Mouse (Mus musculus) mouse embryonic stem cell (cell line): Measurements from ENCODE around the gene Mest.

Source experiments
- in situ Hi-C, 2 experiments: fragments of 300-500 bp; cut with MboI; formaldehyde crosslinking; loops; 1 replicate in 1 of 2; 3 replicates in 1 of 2; pipeline ENCODE4 v1.14.3; 2019 to 2020; ENCODE audit warnings: low sequenced_read_pairs in 2 of 2, low pct_unique_long_range_greater_than_20kb in 1 of 2, mixed read lengths in 1 of 2; ENCODE audit not compliant: unreplicated experiment in 1 of 2

The Mest gene

DNA sequence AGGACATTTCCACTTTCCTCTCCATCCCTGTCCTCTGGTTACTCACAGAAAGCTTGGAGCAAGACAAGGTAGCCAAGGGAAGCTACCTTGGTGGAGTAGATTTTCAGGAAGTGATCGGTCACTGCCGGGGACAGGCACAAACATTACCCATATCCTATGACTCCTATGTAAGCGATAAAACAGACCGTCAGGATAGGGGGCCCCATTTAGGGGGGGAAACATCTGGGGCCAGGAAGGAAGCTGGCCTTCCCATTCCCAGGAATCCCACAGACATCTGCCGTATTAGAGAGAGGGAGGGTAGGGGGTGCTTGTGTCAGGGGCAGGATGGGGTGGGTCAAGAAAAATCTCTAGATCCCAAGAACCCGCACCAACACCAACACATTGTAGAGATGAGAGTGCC, 23.2 kb upstream of the Mest start:
- in situ Hi-C loops = no loop called here

DNA sequence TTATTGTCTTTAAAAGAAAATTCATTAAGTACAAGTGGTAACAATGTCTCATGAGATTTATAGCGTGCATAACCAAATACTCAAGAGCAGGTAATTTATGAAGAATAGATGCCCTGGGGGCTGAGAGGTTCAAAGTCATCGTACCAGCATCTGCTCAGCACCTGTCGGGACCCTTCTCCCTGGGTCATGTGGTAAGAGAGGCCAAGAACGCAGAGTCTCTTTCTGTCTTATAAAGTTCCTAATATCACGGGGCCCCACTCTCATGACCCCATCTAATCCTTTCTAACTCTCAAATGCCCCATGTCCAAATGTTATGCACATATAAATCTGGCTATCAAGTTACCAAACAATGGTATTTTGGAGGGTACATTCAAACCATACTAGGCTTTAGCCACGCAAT, 20.5 kb upstream of the Mest start:
- in situ Hi-C loops = no loop called here

DNA sequence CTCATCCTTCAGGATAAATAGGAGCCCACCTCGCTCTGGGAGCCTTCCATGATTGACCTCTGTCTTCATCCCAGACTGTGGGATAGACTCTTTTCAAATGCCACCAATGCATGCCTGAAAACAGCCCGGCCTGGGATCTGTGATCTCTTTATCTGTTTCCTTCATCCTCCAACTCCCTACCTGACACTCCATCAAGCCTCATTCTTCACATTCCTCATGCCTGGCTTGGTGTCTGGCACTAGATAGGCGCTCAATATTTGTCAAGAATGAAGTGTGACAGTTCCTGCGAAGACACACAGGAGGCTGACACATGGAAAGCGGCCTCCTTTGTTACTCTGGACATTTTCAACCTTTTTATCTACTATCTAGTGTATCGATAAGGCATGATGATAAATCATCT, 19.9 kb upstream of the Mest start:
- in situ Hi-C loops = no loop called here

- in situ Hi-C loops = no loop called here
These were observed 19.3 kb upstream of the Mest start for GRCm38 (mm10) chr6:30703977-30704602.

GRCm38 (mm10) chr6:30709115-30709514, 14.2 kb upstream of the Mest start:
- in situ Hi-C loops = no loop called here

DNA sequence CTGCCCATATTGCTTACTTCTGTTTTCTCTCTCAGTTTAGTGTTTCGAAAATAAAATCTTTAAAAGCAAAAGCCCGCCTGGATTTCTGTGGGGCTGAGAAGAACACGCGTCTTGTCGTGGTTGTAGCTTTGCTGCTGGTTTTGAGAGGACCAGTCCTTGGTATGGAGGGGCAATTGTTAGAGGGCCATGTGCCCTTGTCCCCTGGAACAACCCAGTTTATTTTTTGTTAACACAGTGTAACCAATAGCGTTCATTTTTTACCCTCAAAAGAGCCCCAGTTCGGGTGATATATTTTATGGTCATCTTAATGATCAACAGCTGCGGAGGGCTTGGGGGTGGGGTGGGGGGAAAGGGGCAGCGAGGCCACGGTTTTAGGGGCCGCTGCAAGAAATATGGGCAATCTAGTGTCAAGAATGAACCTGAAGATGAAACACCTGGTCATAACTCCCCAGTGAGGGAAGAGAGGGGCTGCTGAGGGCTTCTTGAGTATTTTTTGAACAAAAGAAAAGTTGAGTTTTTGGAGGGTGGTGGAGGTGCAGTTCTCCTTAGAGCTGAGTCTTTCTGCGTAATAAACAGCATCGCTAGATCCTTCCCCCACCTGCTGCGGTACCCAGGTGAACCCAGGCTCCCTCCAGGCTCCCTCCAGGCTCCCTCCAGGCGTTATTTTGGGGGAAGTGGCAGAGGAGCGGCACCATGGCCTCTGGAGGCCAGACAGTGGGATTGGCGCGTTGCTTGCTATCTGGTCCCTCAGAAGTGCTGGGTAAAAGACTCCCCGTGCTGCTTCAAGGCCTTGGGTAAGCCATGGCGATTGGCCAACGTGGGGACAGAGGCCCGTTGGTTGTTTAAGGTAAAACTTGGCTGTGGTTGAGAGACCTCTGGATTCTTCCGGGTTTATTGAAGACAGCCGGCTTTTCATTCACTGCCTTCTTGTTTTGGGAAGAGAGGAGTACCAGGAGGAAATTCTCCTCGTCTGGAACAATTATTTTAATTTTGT, 12.7 kb upstream of the Mest start:
- in situ Hi-C loops = no loop called here

DNA sequence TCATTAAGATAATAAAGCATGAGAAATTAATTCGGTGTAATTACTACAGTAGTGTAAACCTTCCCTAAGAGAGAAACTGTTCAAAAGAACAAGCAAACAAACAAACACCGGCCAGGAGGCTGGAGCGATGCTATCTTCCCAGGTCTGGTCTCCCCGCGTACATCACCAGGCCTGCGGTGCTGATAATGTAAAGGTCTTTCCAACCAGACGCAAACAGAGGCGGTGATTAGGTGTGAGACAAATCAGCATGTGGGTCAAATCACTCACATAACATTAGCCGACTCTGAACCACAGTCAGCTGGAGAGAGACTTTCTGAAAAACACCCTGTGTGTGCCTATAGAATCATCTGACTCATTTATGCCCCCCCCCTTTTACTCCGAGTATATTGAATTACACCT, 12.0 kb upstream of the Mest start:
- in situ Hi-C loops = no loop called here

- in situ Hi-C loops = no loop called here
These were observed 10.9 kb upstream of the Mest start for GRCm38 (mm10) chr6:30712484-30712883.

GRCm38 (mm10) chr6:30713455-30713854, 9.9 kb upstream of the Mest start:
- in situ Hi-C loops = no loop called here

GRCm38 (mm10) chr6:30713896-30714295, 9.5 kb upstream of the Mest start:
- in situ Hi-C loops = no loop called here

DNA sequence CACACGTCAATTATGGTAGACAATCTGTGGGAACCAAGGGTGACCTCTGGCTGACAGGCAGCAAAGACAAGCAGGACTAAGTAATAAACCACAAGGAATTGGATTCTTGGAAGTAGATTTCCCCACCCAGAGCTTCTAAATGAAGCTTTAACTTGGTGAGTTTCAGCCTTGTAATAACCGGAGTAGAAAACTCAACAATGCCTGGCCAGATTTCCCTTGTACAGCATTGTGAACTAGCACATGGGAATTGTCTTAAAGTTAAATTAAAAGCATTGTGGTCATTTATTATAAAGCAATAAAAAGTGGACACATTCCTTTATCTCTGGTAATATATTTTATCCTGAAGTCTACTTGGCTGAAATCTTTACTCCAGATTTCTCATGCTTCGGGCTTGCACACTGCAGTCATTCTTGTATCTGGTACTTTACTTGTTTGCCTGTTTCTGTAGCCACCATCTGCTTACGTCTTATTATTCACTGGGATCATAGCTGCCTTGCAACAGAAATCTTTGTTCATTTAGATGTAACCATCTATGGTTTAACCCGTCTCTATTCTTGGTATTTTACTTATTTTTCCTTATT, 8.4 kb upstream of the Mest start:
- in situ Hi-C loops = no loop called here

DNA sequence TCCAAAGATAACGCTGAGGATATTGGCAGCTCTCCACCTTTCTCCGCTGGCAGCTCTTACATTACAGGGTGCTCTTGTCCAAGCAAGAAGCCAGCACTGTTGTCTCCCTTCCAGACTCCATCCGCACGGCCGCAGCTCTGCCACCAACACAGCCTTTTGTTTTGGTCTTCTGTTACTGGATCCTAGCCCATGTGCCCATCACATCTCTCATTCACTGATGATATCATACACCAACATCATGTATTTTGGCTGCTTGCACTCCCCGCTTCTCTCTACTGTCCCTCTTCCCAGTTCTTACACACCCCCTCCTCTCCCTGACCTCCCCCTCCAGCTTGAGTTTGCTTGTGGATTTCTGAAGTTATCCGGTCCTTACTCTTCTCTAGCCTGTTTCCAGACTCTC, 6.6 kb upstream of the Mest start:
- in situ Hi-C loops = no loop called here

DNA sequence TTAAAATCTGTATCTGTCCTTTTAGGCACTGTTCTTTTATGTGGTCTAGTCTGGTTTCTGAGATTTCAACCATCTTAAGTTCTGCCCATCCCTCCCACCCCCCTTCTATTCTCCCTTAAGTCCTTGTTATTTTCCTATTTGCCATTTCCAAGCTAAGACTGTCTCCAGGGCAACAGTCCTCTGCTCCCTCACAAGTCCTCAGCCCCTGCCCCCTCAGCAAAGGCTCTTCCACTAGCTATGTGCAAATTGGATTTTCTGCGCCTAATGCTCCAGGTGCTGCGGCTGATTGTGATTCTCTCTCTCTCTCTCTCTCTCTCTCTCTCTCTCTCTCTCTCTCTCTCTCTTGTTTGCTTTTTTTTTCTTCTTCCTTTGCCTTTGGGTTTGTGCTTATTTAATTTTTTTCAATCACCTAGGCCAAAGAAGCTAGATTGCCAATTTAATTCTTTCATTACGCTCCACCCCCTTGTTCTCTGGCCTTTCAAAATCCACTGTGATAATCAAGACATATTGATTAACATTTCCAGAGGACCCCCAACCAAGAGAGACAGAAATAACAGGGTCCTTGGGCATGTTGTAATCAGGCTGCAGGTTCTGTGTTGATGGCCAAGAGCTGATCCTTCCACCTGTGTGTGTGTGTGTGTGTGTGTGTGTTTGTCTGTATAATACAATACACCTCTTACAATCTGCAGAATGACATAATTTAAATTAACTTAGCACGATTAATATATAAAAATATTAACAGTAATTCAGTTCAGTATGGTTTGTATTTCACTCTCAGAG, 772 bp upstream of the Mest start:
- in situ Hi-C loops = no loop called here

GRCm38 (mm10) chr6:30730301-30730971, 7.1 kb downstream of the Mest start:
- in situ Hi-C loops = no loop called here

- in situ Hi-C loops = no loop called here
These were observed 9.3 kb downstream of the Mest start for GRCm38 (mm10) chr6:30732571-30733130.

GRCm38 (mm10) chr6:30734465-30734864, 11.1 kb downstream of the Mest start:
- in situ Hi-C loops = no loop called here

DNA sequence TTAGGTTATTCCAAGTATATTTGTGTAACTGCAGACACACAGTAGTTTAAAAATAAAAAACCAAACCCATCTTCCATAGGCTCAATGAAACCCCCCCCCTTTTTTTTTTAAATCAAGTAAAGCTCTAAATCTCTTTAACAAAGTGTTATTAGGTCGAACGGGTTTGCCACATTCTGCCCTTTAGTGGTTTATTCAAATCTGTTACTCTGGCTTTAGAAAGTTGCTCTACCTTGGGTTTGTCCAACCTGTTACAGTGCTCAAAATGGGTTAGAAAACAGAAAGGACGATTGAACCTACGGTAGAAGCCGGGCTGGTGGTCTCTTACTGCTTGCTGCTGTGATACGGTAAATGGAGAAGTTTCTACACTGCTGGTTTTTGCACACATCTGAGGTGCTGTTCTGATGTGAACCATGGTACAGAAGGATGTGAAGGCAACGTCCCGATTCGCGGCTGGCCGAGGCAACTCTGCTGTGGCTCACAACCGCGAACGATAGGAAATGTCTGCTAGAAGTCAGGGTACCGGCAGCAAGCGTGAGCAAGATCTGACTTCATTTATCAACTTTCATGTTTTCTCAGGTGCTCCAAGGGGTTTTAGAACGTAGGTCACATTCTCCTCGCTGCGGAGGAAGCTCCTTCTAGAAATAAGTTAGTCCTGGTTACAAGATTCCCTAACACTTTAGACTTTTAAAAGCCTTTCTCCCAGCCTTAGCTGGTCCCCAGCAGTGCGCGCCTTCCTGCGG, 11.8 kb downstream of the Mest start:
- in situ Hi-C loops = no loop called here
